Mouse (Mus musculus): Measurements from ENCODE around the gene Atpif1. TPM values are rescaled to one million over a fixed set of nuclear protein-coding genes. Genes with fewer than 3 reads are reported as not detected.

Gene Atpif1
- total RNA-seq, 2 experiments from 2014 or later = 399 to 455 TPM

- intact Hi-C loops (cut with DNase I) = no loop called here
- DNase-seq = no peak
Observed at GRCm38 (mm10) chr4:132529344-132529743, 4.1 kb downstream of the Atpif1 start.

- intact Hi-C loops (cut with DNase I) = no loop called here
Observed at GRCm38 (mm10) chr4:132527917-132528522, 5.4 kb downstream of the Atpif1 start.

GRCm38 (mm10) chr4:132526678-132527077, 6.8 kb downstream of the Atpif1 start:
- intact Hi-C loops (cut with DNase I) = no loop called here
- no peak for DNase-seq

More at GRCm38 (mm10) chr4:132527917-132528522, 5.4 kb downstream of the Atpif1 start:
- no peak for DNase-seq

- peak in 1 of 2 experiments; percentile 22 for DNase-seq
- intact Hi-C loops (cut with DNase I) = no loop called here
Observed at GRCm38 (mm10) chr4:132524808-132525207, 8.7 kb downstream of the Atpif1 start.

- intact Hi-C loops (cut with DNase I) = no loop called here
- DNase-seq = no peak
Observed at GRCm38 (mm10) chr4:132524321-132524741, 9.1 kb downstream of the Atpif1 start.

- DNase-seq = no peak
- intact Hi-C loops (cut with DNase I) = loop anchor here (10.0 kb wide), 1 partner anchor 304 kb away; the partner anchor contains the start of gene Ythdf2
Observed at GRCm38 (mm10) chr4:132519188-132519587, 14.3 kb downstream of the Atpif1 start.

GRCm38 (mm10) chr4:132518066-132518465, 15.4 kb downstream of the Atpif1 start:
- intact Hi-C loops (cut with DNase I) = loop anchor here (10.0 kb wide), 1 partner anchor 303 kb away; the partner anchor contains the start of gene Ythdf2
- DNase-seq = no peak

GRCm38 (mm10) chr4:132515369-132516155, 17.9 kb downstream of the Atpif1 start:
- DNase-seq = peak; percentile 89 to 92
- intact Hi-C loops (cut with DNase I) = loop anchor here (10.0 kb wide), 1 partner anchor 301 kb away; the partner anchor contains the start of gene Ythdf2

- intact Hi-C loops (cut with DNase I) = loop anchor here (1.0 to 10.0 kb wide), 5 partner anchors 50 to 300 kb away; partner anchors contain the start of genes Phactr4 and Ythdf2
- peak; percentile 88 to 90 for DNase-seq
Observed at GRCm38 (mm10) chr4:132514555-132515135, 18.8 kb downstream of the Atpif1 start.

- DNase-seq = no peak
- intact Hi-C loops (cut with DNase I) = loop anchor here (1.0 to 10.0 kb wide), 5 partner anchors 49 to 299 kb away; partner anchors contain the start of genes Phactr4 and Ythdf2
Observed at GRCm38 (mm10) chr4:132513395-132514273, 19.8 kb downstream of the Atpif1 start.

GRCm38 (mm10) chr4:132512080-132512479, 21.4 kb downstream of the Atpif1 start:
- intact Hi-C loops (cut with DNase I) = loop anchor here (5.0 to 10.0 kb wide), 4 partner anchors 90 to 297 kb away; partner anchors contain the start of genes Phactr4 and Ythdf2
- no peak for DNase-seq

GRCm38 (mm10) chr4:132510352-132510798, 23.1 kb downstream of the Atpif1 start, which contains the start of gene Sesn2:
Gene Sesn2, minus strand, starts transcription at chr4:132510501.
- intact Hi-C loops (cut with DNase I) = loop anchor here (5.0 to 10.0 kb wide), 4 partner anchors 88 to 296 kb away; partner anchors contain the start of genes Phactr4 and Ythdf2
- DNase-seq = peak; percentile 97 to 98

- intact Hi-C loops (cut with DNase I) = loop anchor here (2.0 to 10.0 kb wide), 5 partner anchors 47 to 295 kb away; partner anchors contain the start of genes Med18, Phactr4 and Ythdf2
Observed at GRCm38 (mm10) chr4:132509621-132510296, 23.7 kb downstream of the Atpif1 start.

GRCm38 (mm10) chr4:132507210-132507609, 26.2 kb downstream of the Atpif1 start:
- intact Hi-C loops (cut with DNase I) = no loop called here
- no peak for DNase-seq

More at GRCm38 (mm10) chr4:132509621-132510296, 23.7 kb downstream of the Atpif1 start:
- DNase-seq = peak; percentile 77 to 81

GRCm38 (mm10) chr4:132506250-132506649, 27.2 kb downstream of the Atpif1 start:
- intact Hi-C loops (cut with DNase I) = no loop called here
- no peak for DNase-seq

GRCm38 (mm10) chr4:132505800-132506199, 27.7 kb downstream of the Atpif1 start:
- DNase-seq = no peak
- intact Hi-C loops (cut with DNase I) = no loop called here

- intact Hi-C loops (cut with DNase I) = no loop called here
- DNase-seq = no peak
Observed at GRCm38 (mm10) chr4:132505034-132505738, 28.3 kb downstream of the Atpif1 start.

GRCm38 (mm10) chr4:132503344-132503743, 30.1 kb downstream of the Atpif1 start:
- intact Hi-C loops (cut with DNase I) = no loop called here
- DNase-seq = no peak

Measured in heart, postnatal 14 days (tissue).